Mouse (Mus musculus): ENCODE data around the gene Serac1.

Serac1 gene

DNA sequence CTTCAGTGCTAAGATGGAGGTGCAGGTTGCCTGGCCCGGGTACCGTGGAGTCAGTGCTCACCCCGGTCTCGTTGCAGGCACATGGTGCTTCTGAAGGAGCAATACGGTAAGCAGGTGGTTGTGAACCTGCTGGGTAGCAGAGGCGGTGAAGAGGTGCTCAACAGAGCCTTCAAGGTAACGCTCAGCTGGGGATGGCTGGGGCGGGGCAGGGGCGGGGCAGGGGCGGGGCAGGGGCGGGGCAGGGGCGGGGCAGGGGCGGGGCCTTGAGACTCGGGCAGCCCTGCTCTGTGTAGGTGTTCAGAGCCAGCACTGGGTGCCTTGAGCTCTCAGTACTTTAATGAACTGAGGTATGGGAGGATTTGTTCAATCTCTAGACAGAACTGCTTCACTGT is 74.3 kb downstream of the Serac1 start:
- DNase-seq (ENCODE audit: low spot score in 2 of 2), result no peak

DNA sequence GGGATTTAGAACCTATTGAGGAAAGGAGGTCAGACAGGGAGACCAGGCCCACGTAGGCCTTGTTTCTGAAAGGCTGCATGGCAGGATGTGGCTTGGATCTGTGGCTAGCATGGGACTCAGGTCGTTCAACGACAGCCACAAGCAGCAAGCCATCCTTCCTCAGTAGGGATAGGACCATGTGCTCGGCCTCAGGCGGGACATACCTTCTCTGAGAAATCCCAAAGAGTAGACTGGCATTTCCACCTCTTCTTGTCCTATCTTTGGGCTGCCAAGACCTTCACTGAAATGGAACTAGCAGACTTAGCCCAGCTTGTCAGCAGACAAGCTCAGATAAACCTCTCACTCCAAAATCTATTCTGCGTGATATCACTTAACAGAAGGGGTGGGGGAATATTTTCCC is 75.9 kb downstream of the Serac1 start:
- no peak for DNase-seq (ENCODE audit: low spot score in 2 of 2)

DNA sequence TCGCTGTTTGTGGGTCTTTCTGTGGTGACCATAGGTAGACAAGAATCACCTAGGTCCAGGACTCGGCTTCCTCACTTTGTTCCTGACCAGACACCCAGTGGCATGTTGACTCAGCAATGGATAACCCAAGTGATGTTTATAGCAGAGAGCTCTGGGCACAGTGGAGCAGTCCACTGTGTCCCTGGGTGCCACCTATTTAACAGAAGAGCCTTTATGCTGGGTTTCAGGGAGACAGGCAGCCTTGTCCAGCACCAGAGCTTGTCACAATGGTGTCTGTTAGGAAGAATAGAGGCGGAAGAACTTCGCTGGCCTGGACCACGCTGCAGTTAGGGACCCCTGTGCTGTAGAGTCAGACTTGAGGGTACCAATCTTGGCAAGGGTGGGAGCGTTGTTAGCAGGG is 77.0 kb downstream of the Serac1 start:
- DNase-seq (ENCODE audit: low spot score in 2 of 2), result no peak

DNA sequence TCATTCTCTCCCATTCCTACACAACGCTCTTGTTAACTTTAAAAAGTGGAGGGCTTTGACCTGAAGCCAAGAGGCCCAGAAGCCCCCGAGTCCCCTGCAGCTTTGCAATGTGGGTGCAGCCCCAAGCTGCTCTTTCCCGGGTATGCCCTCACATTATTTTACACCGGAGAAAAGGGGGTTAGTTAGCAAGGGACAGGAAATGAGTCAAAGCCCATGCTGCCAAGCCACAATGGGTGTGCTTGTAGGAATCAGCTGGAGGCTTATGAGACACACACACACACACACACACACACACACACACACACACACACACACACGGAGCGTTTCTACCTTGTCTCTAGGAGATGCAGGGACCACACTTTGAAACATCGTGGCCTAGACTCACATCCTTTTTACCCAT is 77.7 kb downstream of the Serac1 start:
- no peak for DNase-seq (ENCODE audit: low spot score in 2 of 2)

DNA sequence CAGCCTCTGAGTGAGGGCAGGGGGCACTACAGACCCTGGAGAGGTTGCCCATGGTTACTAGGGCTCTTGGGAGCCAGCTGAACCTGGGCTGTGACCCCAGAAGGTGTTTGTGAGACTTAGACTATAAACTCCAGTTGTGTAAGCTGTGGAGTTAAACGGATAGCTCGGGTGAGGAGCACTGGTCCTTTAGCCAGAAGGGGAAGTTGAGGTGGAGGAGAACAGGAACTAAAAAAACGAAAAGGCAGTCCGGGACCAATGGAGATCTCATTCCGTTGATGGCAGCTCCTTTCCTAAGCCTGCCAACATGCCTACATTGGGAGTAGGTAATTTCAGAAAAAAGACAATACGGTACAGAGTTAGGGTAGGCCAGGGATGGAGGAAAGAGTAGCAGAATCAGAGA is 78.2 kb downstream of the Serac1 start:
- DNase-seq (ENCODE audit: low spot score in 2 of 2), result no peak

DNA sequence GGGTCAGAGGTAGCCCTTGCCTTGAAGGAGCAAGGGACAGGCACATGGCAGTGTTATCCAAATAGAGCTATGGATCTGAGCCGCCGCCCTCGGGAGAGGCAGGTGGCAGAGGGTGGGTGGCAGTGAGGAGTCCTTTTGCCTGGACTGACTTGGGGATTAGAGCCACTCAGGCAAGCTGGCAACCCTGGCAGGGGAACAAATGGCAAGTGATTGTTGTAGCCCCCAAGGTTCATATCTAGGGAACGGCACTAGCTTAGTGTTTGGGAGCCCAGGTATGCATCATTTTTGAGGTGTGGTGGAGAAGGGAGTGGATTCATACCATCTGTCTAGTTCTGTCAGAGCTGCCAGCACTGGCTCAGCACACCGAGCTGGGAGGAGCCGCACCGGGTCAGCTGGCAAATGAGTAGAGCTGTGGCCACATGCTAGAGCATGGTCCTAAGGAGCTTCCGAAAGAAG is 78.6 kb downstream of the Serac1 start:
- DNase-seq (ENCODE audit: low spot score in 2 of 2), result no peak

DNA sequence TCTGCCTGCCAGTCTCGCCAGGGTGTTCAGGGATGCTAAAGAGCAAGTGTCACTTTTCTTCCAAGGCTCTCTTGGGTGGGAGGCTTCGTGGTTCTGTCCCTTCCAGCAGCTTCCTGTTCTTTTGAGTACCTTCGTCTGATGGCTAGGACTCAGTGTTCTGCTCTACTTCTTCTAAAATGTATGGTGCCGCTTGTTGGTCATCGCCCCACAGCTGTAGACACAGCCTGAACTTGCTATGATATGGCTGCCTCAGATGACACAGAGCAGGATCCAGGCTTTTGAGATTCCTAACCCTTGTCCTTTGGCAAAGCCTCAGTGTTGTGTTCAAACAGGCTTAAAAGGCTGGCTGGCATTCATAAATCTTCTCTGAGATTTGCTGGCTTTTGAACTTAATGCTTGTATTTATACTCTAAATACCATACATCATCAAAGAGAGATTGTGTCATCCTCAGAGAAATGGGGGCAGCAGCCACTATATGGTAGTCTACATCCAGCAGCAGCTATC is 80.5 kb downstream of the Serac1 start:
- DNase-seq (ENCODE audit: low spot score in 2 of 2), result no peak

DNA sequence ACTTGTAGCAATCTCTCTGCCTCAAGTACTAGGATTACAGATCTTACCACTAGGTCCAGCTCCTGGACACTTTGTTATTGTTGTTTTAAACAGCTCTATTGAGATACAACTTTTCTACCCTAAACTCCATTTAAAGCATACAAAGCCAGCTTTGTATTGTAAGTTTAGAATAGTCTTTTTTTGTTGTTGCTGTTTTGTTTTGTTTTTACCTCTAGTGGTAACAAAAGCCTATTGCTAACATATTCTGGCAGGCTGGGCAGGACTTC is 81.4 kb downstream of the Serac1 start:
- DNase-seq (ENCODE audit: low spot score in 2 of 2), result no peak

DNA sequence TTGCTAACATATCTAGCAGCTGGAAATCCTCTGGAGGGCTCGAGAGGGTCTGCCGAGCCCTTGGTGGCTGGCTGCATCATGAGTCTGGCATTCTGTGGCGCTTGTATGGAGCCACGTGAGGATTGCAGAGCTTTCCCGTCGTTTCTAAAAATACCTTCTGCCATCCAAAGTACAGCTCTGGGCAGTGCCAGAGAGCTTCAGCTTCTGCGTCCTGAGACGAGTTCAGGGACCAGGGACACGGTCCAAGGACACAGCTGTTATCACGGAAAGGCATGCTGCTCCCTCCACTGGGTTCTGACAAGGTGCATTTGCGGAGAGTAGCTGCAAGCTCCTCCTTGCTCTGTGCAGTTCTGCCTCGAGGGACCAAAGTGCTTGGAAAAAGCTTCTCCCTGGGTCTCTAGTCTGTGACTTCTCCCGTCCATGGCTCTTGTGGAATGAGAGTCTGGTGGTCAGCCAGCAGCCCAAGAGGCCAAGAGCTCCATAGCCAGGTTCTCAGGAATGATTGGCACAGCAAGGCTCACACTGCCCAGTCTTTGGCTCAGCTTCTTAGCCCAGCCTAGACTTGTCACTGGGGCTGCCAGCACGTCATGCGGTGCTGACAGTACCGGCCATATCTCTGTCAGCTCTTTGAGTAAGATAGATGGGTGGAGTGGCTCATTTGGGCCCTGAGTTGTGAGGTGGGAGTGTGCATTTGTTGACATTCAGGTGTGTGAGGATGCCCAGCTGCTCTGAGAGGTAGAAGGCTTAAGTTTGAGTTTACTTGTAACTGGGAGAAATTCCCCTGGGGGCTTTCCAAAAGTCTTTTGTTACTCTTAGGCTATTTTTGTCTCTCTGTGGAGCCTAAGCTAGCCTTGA is 81.9 kb downstream of the Serac1 start:
- DNase-seq (ENCODE audit: low spot score in 2 of 2), result no peak

DNA sequence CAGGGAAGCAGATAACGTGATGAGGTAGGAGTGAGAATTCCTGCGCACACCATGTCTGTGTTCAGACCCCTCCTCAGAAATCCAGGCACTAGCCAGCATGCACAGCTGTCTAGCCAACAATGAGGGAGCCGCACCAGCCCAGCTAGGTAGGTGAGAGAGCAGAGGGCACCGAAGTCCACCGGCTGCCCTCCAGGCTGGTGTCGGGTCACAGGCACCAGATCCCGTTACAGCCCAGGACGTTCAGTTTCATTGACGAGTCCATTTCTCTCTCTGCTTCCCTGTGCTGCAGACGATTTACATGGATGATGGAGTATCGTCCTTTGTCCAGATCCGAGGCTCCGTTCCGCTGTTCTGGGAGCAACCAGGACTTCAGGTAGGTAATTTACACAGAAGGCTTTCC is 83.0 kb downstream of the Serac1 start:
- DNase-seq (ENCODE audit: low spot score in 2 of 2), result no peak

DNA sequence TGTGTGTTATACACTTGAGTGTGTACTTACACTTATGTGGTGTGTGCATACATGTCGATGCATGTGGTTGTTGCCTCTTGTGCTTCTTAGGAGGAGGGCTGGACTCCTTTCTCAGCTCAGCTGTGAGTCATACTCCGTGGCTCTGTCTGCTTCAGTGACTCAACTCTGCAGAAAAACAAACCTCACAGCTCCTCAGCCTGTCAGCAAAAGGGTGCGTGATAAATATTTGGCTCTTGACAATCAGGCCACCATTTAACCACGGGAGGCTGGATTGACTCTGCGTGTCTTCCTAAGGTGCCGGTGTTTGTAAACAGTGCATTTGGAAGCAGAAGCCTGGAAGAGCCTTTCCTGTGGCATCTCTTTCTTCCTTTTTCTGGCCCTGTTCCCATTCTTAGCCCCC is 84.9 kb downstream of the Serac1 start:
- no peak for DNase-seq (ENCODE audit: low spot score in 2 of 2)

DNA sequence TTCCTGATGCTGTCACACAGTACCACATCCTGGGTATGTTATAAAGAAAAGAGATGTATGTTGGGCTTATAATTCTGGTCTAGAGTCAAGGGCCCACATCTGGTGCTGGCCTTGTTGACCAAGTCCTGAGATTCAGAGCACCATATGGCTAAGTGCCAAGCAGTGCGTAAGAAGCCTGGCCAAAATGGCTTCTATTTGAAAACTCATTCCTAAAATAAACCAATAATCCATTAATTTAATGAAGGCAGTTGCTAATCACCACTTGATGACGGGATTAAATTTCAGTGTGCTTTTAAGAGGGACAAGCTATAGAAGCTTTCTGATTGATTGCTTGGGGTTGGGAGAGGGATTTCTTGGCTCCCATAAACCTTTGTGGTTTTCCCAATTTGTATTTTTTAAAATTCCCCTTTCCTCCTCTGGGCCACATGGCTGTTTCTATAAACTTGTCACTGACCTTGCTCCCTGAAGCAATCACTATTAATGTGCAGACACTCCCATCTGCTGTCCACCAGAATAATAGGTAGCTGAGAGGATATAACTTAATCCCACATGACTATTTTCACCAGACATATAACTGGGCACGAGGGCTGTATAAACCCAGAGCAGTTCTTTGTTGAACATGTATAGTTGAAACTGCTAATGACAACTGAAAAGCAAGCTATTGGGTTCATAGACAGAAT is 85.8 kb downstream of the Serac1 start:
- DNase-seq (ENCODE audit: low spot score in 2 of 2), result no peak

DNA sequence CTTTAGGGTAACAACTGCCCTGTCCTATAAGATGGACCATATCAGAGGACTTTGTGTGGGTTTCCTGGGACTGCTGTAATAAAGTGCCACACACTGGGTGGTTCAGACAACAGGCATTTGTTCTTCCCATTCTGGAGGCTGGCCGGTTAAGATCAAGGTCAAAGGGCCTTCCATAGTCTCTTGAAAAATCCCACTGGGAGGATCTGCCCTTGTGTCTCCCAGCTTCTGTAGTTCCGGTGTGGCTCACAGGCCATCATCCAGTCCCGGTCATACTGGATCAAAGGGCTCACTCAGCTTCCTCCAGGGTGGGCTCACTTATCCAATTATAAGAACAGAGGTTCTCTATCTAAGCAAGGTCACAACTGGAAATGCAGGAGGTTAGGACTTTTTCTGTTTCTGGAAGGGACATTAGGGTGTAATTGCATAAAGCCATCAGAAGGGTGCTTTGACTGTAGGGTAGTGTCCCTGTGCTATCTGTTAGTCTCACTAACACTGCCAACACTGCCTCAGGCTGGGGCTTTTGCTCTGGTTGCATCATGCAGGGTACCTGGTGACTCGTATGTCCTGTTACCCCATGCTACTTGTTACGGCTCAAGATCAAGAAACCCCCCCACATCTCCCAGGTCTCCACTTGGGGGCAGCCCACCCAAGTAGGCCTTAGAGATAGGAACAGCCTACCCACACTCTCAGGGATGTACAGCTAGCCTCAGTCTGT is 86.5 kb downstream of the Serac1 start:
- no peak for DNase-seq (ENCODE audit: low spot score in 2 of 2)

All from frontal cortex, postnatal 10 days (tissue).